Mouse (Mus musculus) CD4-positive, CD25-positive, alpha-beta regulatory T cell, adult 4 months (primary cell): ENCODE results near the gene Gjb5. TPM values are rescaled to one million over a fixed set of nuclear protein-coding genes. Genes with fewer than 3 reads are reported as not detected.

Experiments used
- ATAC-seq: one replicate; pipeline ENCODE4 v1.8.0; 2017
- polyA plus RNA-seq, 2 experiments: library from polyadenylated mRNA; unstranded; fragments of 100-300 nt; shearing (Covaris generic); gene quantifications; one replicate each; pipeline ENCODE4 v1.2.1; 2017

Gene Gjb5
- polyA plus RNA-seq, 2 experiments from 2014 or later = not detected

DNA sequence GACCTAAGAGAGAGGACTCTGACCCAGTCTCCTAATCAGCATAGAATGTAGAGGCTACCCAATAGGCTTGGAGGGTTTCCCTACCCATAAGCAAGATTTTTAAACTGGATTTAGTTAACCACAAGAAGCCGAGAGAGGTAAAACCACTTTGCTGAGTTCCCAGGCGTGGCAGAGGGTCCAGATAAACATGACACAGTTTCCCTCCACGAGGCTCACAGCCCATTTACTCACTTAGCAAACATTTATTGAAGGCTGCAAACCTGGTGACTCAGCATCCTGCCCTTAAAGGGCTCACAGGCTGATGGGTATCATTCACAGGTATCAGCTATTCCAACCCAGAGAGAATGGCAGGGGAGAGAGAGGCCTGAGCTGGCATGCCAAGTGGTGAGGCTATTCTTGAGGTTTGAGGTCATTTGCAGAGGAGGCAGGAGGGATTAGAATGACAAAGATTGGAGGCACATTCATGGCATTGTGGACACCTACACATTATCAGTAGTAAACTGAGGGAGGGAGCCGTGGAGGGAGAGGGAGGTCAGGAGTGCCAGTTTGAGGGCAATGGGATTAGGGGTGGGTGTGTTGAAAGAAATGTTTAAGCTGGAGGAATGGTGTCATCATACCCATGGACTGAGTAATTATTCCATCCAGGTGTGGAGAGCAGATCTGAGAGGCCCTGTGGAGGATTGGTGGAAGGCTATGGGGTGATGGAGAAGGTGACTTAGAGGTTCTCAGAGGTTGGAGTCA, 8.3 kb downstream of the Gjb5 start:
- ATAC-seq = no peak

DNA sequence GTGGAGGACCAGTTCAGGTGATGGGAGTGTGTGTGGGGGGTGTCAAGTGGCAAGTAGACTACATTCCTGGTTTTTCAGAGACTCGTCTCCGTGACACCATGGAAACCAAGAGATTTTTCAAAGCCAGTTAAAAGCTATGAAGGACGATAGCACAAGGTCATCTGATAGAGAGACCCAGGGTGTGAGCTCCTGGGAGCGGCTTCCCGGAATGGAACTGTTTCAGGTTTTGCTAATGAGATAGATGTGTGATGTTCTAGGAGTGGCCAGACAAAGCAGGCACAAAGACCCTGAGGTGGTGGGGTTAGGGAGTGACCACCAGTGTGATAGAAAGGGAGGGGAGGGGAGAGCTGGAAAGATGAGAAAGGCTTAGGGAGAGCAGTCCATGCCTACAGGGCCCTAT, 13.0 kb downstream of the Gjb5 start:
- no peak for ATAC-seq

DNA sequence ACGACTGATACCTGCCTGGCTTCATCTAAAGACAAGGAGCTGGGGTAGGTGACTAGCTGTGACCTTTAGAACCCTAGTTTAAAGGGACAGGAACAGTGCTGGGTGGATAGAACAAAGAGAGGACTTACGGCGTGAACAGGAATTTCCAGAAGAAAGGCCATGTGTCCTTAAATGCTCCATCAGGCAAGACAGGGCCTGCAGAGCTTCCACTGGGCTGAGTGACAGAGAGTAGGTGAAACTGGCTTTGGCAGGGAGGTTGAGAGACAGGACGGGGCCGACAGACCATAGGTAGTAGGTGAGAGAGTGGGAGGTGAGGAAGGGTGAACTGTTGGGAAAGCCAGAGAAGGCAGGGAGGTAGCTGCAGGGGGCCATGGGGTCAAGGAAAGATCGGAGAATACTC, 16.6 kb downstream of the Gjb5 start:
- ATAC-seq = no peak

DNA sequence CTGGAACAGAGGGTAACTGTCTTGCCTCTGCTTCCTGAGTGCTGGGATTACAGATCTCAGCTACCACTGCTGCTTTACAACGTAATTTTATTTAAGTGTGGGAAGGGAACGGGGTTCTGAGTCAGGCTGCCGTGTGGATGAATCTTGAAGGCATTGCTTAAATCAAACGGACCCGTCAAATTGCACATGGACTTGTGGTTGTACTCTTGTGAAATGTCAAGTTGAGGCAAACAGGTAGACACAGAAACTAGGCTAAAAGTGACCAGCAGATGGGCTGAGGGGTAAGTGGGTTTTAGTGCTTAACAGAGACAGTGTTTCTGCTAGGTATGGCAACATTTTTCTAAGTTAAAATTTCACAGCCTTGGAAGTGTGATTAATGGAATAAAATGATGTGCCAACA, 20.3 kb downstream of the Gjb5 start:
- no peak for ATAC-seq

DNA sequence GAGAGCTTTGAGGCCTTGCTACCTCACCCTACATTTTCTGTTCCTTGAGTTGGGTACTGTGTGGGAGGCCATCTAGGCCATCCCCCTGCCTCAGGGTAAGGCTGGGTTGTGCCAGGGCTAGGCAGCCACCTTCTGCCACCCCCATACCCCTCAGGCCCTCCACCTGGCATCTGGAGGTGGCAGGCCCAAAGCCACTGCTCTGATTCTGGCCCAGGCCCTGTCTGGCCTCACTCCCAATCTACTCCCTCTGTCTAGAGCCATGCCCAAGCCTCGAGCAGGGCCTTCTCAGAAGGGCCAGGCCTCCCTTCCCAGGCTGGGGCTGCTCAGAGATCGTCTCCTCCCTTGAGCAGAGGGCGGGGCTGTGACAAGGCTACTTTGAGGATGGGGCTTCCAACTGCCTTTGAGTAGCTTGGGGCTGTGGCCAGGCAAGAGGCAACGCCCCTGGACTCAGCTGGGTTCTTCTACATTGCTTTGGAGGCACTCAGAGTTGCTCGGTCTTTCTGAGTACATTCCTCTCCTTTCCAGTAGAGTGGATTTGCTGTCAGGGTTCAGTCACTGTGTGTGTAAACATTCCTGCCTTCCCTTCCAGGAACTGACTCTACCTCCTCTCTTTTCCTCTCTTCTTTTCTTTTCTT, 23.0 kb downstream of the Gjb5 start:
- ATAC-seq = no peak

DNA sequence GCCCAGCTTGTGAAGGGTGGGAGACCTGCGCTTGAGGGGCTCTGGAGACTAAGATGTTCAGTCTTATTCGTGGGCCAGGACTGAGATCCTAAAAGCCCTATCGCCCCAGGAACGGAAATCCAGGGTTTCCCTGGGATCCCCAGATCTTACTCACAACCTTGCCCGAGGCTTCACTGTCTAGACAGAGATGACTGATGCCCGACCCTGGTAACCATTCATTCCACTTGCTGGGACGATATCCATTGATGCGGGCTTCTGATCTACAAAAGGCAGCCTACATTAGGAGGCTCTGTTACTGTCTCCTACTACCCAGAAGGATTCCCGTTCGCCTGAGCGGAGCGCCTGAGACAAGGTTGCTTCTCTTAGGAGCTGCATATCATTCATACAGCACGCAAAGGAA, 26.8 kb downstream of the Gjb5 start:
- no peak for ATAC-seq

DNA sequence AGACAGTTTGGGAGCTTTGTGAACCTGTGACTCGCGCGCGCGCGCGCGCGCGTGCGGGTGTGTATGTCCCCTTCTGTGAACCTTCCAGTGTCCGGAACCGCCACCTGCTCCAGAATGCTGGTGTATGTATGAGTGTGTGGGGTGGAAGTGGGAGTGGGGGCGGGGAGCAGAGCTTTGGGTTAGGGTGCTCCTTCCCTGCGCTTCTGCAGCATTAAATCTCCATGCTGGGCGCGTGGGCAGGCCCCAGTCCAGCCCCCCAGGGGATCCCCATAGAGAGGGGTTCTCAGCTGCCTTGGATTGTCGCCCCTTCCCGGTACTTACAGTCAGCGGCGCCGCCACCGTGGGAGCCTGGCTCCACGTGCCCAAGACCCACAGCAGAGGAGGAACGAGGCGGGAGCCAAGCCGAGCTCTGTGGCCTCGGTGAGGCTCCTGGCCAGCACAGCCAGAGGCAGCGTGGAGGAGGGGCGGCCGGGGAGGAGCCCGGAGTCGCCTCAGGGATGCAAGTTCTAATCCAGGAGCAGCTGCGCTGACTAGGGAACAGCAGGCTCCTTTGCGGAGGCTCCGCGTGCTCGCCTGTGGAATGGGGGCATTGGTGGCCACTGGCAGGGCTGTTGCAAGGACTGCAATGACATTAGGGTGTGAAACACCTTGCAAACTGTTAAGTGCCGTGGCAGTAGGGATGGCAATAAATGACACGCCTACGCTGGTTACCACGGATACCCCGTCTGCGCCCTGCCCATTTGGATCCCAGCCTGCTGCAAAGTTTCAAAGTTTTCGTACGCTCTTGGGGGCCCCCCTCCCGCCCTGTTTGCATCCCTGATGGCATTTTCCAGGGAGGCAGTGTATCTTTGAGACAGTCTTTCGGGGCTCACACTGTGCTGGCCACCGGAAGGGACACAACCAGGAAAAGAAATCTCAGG, 27.5 kb downstream of the Gjb5 start, which contains the start of gene Gjb3:
Gene Gjb3, minus strand, starts transcription at position 664 of the 920 bp plus-strand sequence.
- ATAC-seq = no peak

DNA sequence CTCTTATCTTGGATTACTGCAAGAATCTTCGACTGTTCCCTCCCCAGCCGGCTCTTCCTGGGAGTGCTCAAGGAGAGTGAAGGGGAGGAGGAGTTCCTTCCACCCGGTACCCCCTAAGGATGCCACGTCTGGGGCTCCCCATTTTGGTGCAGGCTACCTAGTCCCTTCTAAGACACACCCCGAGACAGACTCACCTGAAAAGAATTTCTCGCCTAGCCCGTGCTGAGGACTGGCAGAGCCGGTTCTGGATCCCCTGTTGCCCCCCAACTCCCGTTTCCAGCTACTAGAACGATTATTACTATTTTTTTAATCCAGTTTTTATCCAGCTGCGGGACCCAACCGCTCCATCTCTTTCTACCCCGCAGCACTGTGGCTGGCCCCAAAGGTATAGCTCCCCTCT, 28.2 kb downstream of the Gjb5 start:
- no peak for ATAC-seq

DNA sequence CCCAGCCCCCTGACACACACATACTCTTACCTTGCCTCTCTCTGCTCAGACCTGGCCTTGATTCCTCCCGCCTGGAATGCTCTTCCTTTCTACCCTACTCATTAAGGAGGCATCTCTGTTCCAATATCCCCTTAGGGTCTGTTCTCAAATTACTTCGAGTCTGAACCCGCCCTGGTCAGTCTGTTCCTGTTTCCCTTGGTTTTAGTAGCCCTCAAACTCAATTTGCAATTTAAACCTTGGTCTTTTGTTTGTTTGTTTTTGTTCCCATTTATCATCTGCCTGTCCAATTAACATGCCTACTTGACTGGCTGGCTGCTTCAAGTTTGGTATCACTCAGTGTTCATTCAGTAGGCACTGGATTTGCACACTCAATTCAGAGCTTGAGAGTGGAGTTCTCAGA, 28.9 kb downstream of the Gjb5 start:
- ATAC-seq = no peak

DNA sequence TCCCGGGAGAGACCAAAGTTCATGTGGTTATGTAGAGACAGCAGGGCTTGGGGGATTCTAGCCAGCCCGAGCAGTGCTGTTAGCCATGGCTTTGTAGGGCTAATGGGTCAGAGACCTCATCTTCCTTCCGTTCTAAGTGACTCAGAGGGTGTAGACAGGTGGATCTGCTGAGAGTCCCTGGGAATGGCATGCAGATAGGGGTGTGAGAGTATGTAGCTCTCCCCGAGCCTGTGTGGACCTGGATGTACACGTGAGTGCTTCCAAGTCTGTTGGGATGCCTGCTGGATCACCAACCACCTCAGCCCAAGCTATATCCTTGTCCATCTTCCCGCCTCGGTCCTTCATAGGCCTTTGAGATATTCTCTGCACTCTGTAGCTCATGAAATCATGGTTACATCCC, 29.6 kb downstream of the Gjb5 start:
- no peak for ATAC-seq

DNA sequence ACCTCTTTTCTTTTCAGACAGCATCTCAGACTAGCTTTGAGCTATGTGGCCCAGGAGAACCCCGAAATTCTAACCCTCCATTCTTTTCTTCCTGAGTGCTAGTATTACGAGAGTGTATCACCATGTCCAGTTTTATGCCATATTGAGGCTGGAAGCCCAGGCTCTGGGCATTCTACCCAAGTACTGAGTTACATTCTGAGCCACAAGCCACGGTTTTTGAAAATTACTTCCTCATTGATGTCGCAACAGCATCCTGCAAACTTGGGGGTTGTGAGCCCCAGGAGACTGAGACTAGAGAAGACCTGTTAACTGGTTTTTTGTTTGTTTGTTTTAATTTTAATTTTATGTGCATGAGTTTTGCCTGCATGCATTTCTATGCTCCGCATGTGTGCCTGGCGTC, 30.2 kb downstream of the Gjb5 start:
- no peak for ATAC-seq

DNA sequence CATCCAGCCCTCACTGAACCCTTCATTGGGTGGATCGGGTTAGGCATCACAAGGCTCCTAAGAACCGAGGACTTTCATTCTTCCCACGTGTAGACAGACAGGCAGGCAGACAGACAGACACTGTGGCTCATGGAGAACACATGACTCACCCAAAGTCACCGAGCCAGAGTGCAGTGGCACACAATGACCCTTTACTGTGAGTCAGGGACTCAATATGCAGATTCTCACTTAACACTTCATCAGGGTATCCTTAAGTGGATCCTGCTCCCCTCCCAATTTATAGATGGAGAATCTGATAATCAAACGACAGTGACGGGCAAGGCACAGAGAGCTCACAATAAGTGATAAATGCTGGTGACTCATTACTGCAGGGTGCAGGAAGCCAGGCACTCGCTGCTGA, 30.7 kb downstream of the Gjb5 start:
- ATAC-seq = no peak

DNA sequence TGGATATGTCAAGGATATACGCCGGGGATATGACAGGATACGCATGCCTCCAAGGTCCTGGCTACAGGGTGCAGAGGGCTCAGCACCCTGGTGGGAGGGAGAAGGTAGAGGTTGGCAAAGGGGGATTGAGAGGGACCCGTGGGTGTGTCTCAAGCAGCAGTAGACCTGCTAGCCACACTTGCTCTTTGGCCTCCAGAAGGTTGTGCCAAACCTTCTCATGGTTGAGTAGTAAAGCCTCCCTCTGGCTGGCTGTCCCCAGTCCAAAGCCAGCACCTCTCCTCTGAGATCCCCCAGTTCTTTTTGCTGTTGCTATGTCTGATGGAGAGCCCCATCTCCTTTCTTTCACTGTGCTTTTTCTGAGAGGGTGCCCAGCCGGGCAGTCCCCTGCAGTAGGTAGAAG, 32.7 kb downstream of the Gjb5 start:
- no peak for ATAC-seq

DNA sequence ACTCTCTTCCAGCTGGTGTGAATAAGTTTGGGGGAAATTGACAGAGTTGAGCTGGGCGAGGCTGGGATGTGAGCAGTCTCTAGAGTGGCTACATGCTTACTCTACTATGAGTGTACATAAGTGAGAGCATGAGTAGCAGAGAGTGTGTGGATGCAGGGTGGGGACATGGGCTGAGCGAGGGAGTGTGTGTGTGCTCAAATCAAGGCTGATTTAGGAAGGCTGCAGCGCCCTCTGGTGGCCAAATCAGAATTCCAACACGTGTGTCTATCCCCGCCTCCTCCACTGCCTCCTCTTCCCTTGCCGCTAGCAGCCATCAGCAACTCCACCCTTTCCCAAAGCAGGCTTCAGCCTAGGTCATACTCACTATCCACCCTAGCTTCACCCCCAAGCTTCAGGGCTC, 33.2 kb downstream of the Gjb5 start:
- ATAC-seq = no peak

DNA sequence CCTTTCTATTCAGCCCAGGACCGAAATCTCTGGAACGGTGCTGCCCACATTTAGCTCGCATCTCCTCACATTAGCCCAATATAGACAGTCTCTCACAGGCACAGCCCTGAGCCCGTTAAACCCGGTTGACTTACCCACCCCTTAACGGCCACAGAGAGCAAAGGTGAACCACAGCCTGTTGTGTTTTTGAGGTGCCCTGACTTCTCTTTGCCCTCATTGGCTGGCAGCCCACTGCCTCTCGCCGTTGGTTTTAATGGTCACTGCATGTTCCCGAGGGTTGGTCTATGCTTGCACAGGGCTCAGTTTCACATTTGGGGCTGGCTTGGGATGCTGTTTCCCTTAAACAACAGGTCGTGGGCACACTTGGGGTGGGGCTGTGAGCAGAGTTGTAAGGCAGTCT, 33.7 kb downstream of the Gjb5 start:
- no peak for ATAC-seq

DNA sequence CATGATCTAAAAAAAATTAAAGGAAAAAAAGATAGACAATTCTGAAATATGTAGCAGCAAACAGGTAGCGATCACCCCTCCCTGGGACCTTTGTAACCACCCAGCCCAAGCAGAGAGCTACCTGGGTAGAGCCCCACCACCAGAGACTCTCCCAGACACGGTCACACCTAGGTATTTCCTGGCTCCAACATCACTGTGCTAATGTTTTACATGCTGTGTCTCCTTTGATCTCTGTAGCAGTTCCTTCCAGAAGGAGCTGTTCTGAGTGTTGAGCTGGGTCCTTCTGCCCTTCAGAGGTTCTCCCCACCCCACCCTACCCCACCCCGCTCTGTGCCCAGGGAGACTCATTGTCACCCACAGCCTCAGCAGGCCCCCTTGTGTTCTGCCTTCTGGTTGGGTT, 34.3 kb downstream of the Gjb5 start:
- ATAC-seq = no peak

DNA sequence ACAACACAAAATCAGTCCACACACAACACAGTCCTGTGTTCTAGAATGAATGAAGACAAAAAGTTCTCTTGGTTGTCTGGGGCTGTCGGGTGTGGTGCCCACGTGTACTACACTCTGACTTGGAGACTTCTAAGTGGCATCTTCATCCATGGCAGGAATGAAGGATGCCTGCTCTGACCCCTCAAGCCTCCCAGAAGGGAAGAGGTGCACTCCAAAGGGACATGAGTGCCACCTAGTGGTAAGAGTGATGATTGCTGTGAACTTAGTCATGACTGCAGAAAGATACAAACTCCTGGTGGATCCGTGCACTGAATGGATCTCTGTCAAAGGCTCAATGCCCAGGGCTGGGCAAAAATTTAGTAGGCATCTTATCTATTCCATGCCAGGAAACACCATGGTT, 38.4 kb downstream of the Gjb5 start:
- ATAC-seq = no peak

DNA sequence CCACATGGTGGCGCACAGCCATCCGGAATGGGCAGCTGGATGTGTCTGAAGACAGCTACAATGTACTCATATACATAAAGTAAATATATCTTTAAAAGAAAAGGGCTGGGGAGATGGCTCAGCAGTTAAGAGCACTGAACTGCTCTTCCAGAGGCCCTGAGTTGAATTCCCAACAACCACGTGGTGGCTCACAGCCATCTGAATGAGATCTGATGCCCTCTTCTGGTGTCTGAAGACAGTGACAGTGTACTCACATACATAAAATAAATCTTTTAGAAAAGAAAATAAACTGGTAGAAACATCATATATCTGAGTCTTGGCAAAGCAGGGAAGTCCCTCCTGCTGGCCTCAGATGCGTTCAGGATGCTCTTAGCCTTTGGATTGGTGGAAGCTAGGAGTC, 40.8 kb downstream of the Gjb5 start:
- no peak for ATAC-seq

DNA sequence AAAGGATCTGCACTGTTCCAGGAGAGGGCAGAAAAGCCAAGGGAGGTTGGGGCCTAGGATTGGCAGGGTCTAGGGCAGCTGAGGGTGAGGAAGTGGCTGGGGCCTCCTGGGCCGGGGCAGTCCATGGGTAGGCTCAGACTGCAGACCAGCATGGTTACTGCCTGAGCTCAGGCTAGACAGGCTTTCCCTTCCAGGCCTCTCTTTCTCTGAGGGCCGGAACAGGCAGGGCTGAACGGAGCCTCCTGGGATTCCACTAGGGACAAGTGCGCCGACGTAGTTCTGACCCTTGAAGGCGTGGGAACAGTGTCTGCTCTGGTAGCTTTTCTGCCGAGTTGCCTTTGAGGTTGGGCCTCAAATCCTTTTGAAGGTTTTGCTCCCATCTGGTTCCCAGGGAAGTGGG, 42.2 kb downstream of the Gjb5 start:
- no peak for ATAC-seq

DNA sequence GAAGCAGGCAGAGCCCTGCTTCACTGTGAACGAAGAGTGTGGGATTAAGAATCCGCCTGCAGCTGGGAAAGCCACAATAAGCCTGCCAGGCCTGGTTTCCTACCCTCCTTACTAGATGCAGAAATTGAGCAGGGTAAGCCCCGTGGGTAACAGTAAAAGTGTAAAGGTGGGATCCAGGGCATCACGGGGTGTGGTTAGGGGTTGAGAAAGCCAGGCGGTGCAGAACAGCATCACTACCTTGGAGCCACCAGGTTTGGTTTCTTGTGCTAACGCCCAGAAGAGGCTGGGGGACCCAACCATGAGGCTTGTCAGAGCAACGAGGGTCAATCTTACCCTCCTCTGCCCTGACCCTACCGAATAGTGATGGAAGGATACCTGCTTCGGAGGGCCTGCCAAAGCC, 43.4 kb downstream of the Gjb5 start:
- ATAC-seq = no peak

DNA sequence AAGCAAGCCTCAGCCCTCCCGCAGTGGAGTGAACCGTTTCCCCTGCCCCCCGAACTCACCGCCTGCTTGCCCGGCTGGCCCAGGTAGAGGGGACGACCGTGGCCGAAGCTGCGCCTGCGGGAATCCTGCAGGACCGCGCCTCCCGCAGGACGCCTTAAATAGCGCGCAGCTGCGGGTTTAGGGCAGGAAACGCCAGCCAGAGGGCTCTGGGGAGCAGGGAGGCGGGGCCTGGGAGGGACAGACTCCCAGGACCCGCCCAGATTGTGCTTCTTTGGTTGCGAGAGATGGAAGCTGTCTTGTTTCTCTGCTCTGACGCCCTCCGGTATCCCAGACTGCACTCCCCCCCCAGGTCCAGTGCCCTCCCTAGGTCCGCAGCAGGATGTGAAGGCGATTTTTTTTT, 44.1 kb downstream of the Gjb5 start, which contains the start of gene Gja4:
Gene Gja4, minus strand, starts transcription at position 179 of the 400 bp plus-strand sequence.
- ATAC-seq = peak; percentile 39

DNA sequence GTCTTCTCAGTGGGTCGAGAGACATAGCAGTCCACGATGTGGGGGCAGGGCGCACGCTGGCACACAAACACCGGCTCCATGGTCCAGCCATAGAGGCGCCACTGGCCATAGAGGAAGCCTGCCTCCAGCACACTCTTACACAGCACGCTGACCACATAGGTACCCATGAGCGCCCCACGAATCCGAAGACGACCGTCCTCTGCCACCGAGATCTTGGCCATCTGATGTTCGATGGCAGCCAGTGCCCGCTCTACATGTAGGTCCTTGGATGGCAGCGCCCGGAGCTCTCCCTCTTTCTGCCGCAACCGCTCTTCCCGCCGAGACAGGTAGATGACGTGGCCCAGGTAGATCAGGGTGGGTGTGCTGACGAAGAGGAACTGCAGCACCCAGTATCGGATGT, 45.6 kb downstream of the Gjb5 start:
- ATAC-seq = no peak

DNA sequence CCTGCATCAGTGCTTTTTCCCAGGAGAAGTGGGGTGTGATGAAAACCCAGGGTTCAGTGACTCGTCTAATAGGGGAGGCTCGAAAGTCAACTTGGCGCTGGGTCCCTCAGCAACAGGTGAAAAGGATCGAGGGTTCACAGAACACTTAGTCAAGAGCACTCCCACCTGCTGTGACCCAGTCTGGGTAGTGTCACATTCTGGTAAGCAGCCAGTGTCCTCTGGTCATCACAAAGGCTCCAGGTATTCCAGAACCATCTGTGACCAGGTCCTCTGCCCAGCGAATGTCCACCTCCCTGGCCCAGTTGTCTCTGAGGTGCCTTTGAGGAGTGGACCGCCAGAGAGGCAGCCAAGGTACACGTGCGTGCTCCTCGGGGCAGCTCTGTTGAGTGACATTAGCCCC, 46.4 kb downstream of the Gjb5 start:
- no peak for ATAC-seq

DNA sequence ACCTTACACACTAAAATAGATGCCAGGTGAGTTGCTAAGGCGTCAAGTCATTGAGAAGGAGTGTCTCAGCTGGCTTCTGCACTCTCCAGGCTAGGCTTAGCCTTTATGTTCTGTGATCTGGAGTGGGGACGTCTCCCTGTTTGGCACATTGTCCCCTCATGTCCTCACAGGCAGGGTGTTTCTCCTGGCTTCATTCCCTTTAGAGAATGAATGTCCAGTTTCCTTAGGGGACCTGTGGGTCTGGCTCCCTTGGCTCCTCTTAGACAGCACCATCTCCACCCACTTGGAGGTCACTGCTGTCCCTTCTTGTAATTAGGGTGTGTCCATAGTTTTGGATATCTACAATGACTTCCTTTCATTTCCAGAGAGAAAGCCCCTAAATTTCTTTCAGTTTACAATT, 51.1 kb downstream of the Gjb5 start:
- no peak for ATAC-seq
